Comparison of ENCODE assay signal across 30 mouse cellular contexts in genomic region chr14:22630361-22630867, GRCm38 (mm10).
DNase-seq lines count a peak whose midpoint lies in the region; ATAC-seq and TF ChIP-seq lines count a peak whose summit lies in the region.
"Had no signal": no experiment of that assay in that cellular context is flagged by ENCODE, and none has a peak within 500 bp of the region (broad histone marks: within the 10 kb centered on the region; RNA-seq: fewer than 3 reads in every experiment).

No protein-coding gene starts in this region.

- 0 out of 2 replicates have a peak overlapping the region, but pooled peaks have one; percentile 17 for H3K27ac ChIP-seq in embryonic facial prominence, embryonic 15.5 days (replicated peaks)
- H3K27ac ChIP-seq: forebrain, embryonic 13.5 days; hindbrain, embryonic 12.5 days; hindbrain, postnatal 0 days; intestine, embryonic 15.5 days; left cerebral cortex, adult 2 months; limb, embryonic 13.5 days; liver, embryonic 13.5 days; midbrain, embryonic 13.5 days; stomach, postnatal 0 days had no signal

- CTCF ChIA-PET in Patski (lab: Charles Lee), result no interaction called here

- in situ Hi-C loops in Patski (cut with MboI; ENCODE audit: low pct_unique_long_range_greater_than_20kb), result no loop called here

- ATAC-seq in Patski, result no peak
- ATAC-seq in embryonic facial prominence, embryonic 15.5 days (ENCODE audit: insufficient number of reproducible peaks, low FRiP score, low TSS enrichment, low read depth), result peak; percentile 82; the same call in 1 of the 2 replicates
- ATAC-seq: CD4-positive, CD25-positive, alpha-beta regulatory T cell, adult 4 months; forebrain, embryonic 13.5 days; hindbrain, postnatal 0 days; intestine, embryonic 15.5 days; lung, postnatal 0 days; midbrain, embryonic 13.5 days had no signal

- peak; percentile 75 for DNase-seq in kidney, adult 18-20 months
- DNase-seq in kidney, postnatal 4 days, result no peak
- DNase-seq in Patski (ENCODE audit: low read depth, low spot score), result peak; percentile 19
- peak; percentile 83 for DNase-seq in kidney, postnatal 14 days
- DNase-seq in urinary bladder, postnatal 10 days (ENCODE audit: low spot score), result no peak
- DNase-seq in adrenal gland, postnatal 25 days, result no peak
- DNase-seq: adrenal gland, adult 2 months; cerebellum, adult 8-10 months; cerebellum, postnatal 25 days; gastrocnemius, postnatal 14 days; heart, postnatal 36 days; liver, embryonic 13.5 days; lung, postnatal 4 days; right cerebral cortex, adult 18-20 months; thymus, adult 18-20 months; thymus, postnatal 25 days had no signal

- no peaks in the 10 kb centered on the region for H3K9me3 ChIP-seq in embryonic facial prominence, embryonic 15.5 days (replicated peaks)
- H3K9me3 ChIP-seq: forebrain, embryonic 13.5 days; hindbrain, embryonic 12.5 days; intestine, embryonic 15.5 days; limb, embryonic 13.5 days; liver, embryonic 13.5 days; megakaryocyte, embryonic 14.5 days; midbrain, embryonic 13.5 days had no signal

- no peak overlapping the region for H3K9ac ChIP-seq in embryonic facial prominence, embryonic 15.5 days
- H3K9ac ChIP-seq: forebrain, embryonic 13.5 days; hindbrain, embryonic 12.5 days; intestine, embryonic 15.5 days; limb, embryonic 13.5 days; liver, embryonic 13.5 days; midbrain, embryonic 13.5 days had no signal

- POLR2A ChIA-PET in Patski (lab: Charles Lee), result no interaction called here

- no peak overlapping the region for H3K4me2 ChIP-seq in embryonic facial prominence, embryonic 15.5 days (replicated peaks)
- H3K4me2 ChIP-seq: forebrain, embryonic 13.5 days; heart, embryonic 11.5 days; hindbrain, embryonic 12.5 days; intestine, embryonic 15.5 days; limb, embryonic 13.5 days; liver, embryonic 13.5 days; midbrain, embryonic 13.5 days had no signal

- H3K36me3 ChIP-seq in embryonic facial prominence, embryonic 15.5 days, result no peaks in the 10 kb centered on the region
- H3K36me3 ChIP-seq: hindbrain, embryonic 12.5 days; intestine, embryonic 15.5 days; limb, embryonic 13.5 days; liver, embryonic 13.5 days; midbrain, embryonic 13.5 days had no signal

- H3K4me1 ChIP-seq in embryonic facial prominence, embryonic 15.5 days, result no peaks in the 10 kb centered on the region
- H3K4me1 ChIP-seq: forebrain, embryonic 13.5 days; hindbrain, embryonic 12.5 days; intestine, embryonic 15.5 days; liver, embryonic 13.5 days; megakaryocyte, embryonic 14.5 days; midbrain, embryonic 13.5 days had no signal

- no peak overlapping the region for H3K4me3 ChIP-seq in embryonic facial prominence, embryonic 15.5 days (replicated peaks)
- H3K4me3 ChIP-seq: erythroblast, embryonic 14.5 days; forebrain, embryonic 13.5 days; hindbrain, embryonic 12.5 days; intestine, embryonic 15.5 days; left cerebral cortex, adult 2 months; limb, embryonic 13.5 days; liver, embryonic 13.5 days; megakaryocyte, embryonic 14.5 days; midbrain, embryonic 13.5 days had no signal

- WGBS in embryonic facial prominence, embryonic 15.5 days, result 72% methylated on average over 9 of the region's 9 CpGs

- H3K27me3 ChIP-seq in Patski, result no peaks in the 10 kb centered on the region
- H3K27me3 ChIP-seq in embryonic facial prominence, embryonic 15.5 days, result no peaks in the 10 kb centered on the region
- H3K27me3 ChIP-seq: forebrain, embryonic 13.5 days; hindbrain, embryonic 12.5 days; intestine, embryonic 15.5 days; liver, embryonic 13.5 days; megakaryocyte, embryonic 14.5 days; midbrain, embryonic 13.5 days had no signal

- no peak for TF ChIP-seq CTCF in Patski (IDR thresholded peaks at IDR 0.05)

Comparison
In these comparisons a context has a peak if more than half of its experiments do, and no peak if none do; other contexts are left out.
1. DNase-seq: peak in kidney, adult 18-20 months (single experiment), Patski (single experiment) and kidney, postnatal 14 days (single experiment); none in kidney, postnatal 4 days (0 of 2), urinary bladder, postnatal 10 days (single experiment) and adrenal gland, postnatal 25 days (single experiment).